10 mouse cellular contexts compared by ENCODE assay signal in genomic region chr11:65107734-65108171, GRCm38 (mm10). TPM values are rescaled to one million over a fixed set of nuclear protein-coding genes. Genes with fewer than 3 reads are reported as not detected.
DNase-seq lines count a peak whose midpoint lies in the region; ATAC-seq and TF ChIP-seq lines count a peak whose summit lies in the region.
"Had no signal": no experiment of that assay in that cellular context is flagged by ENCODE, and none has a peak within 500 bp of the region (broad histone marks: within the 10 kb centered on the region; RNA-seq: fewer than 3 reads in every experiment).

No protein-coding gene starts in this region.

- H3K4me3 ChIP-seq in cerebellum, adult 2 months (replicated peaks; ENCODE audit: insufficient read depth, low read depth, low read length): no peak overlapping the region
- H3K4me3 ChIP-seq in hindbrain, embryonic 14.5 days (replicated peaks; ENCODE audit: low read length): no peak overlapping the region
- H3K4me3 ChIP-seq: erythroblast, embryonic 14.5 days had no signal

- no peak overlapping the region for H3K9ac ChIP-seq in hindbrain, embryonic 14.5 days

- no peaks in the 10 kb centered on the region for H3K27me3 ChIP-seq in cerebellum, adult 2 months (ENCODE audit: control insufficient read depth, insufficient read depth, low read length)
- H3K27me3 ChIP-seq in hindbrain, embryonic 14.5 days (ENCODE audit: control insufficient read depth, insufficient read depth, low read length): no peaks in the 10 kb centered on the region
- H3K27me3 ChIP-seq: Patski had no signal

- TF ChIP-seq CTCF in cerebellum, adult 2 months (IDR thresholded peaks at IDR 0.05; ENCODE audit: borderline replicate concordance, insufficient read depth, low read depth, low read length): peak; percentile 44; the same call in 1 of the 2 replicates

- H3K9me3 ChIP-seq in hindbrain, embryonic 14.5 days (ENCODE audit: control insufficient read depth, low read length): no peaks in the 10 kb centered on the region

- peak; percentile 70; the same call in 1 of the 2 replicates for ATAC-seq in hindbrain, embryonic 14.5 days (ENCODE audit: low FRiP score)
- ATAC-seq: Patski had no signal

- no peak overlapping the region for H3K4me2 ChIP-seq in hindbrain, embryonic 14.5 days (replicated peaks)

- no peaks in the 10 kb centered on the region for H3K36me3 ChIP-seq in hindbrain, embryonic 14.5 days (replicated peaks; ENCODE audit: control insufficient read depth, insufficient read depth)

- TF ChIP-seq POLR2A in cerebellum, adult 2 months (IDR thresholded peaks at IDR 0.05; ENCODE audit: borderline replicate concordance, insufficient read depth, low read length): no peak

- peak; percentile 6 for DNase-seq in kidney, postnatal 14 days
- DNase-seq in kidney, postnatal 25 days: no peak
- peak; percentile 15 for DNase-seq in adrenal gland, adult 8-10 months
- peak; percentile 62 to 64 for DNase-seq in cerebellum, adult 2 months
- peak; percentile 57 for DNase-seq in hindbrain, embryonic 14.5 days (ENCODE audit: low spot score)
- DNase-seq in thymus, postnatal 36 days: no peak
- no peak for DNase-seq in thymus, adult 18-20 months
- no peak for DNase-seq in thymus, postnatal 0 days (ENCODE audit: low spot score)

- H3K27ac ChIP-seq in cerebellum, adult 2 months (ENCODE audit: insufficient read depth, low read length): peak overlapping the region; percentile 41; the same call in 1 of the 2 replicates
- H3K27ac ChIP-seq in hindbrain, embryonic 14.5 days: no peak overlapping the region

- 38% methylated on average over 5 of the region's 5 CpGs for WGBS in cerebellum, adult 2 months
- WGBS in hindbrain, embryonic 14.5 days: 52% methylated on average over 5 of the region's 5 CpGs

- H3K4me1 ChIP-seq in cerebellum, adult 2 months (ENCODE audit: control insufficient read depth, insufficient read depth, low read length): peaks cover 55% of the 10 kb centered on the region
- H3K4me1 ChIP-seq in hindbrain, embryonic 14.5 days (replicated peaks; ENCODE audit: control insufficient read depth, insufficient read depth, low read length): peaks cover 20% of the 10 kb centered on the region

RNA-seq across cellular contexts. Expression of gene 1700086D15Rik, which starts 51.9 kb away (rescaled TPM):
- 1 to 10 TPM in 1 of 4 experiments, under 1 TPM in 3; 0.35 to 1.9 (median 0.55) TPM for total RNA-seq in adrenal gland, adult 8-10 months (2022)
- 1.6 and 2.2 TPM in 2 replicates for polyA plus RNA-seq in cerebellum, adult 2 months (2012; rRNA removed)
- 0.36 TPM in 1 of 2 replicates, not detected in the other for polyA plus RNA-seq in hindbrain, embryonic 14.5 days (2014; fragmentation: Nextera tagmentation; extraction: Ambion mirVana)
- 0.17 TPM in 1 of 2 replicates, not detected in the other for polyA plus RNA-seq in thymus, postnatal 0 days (2015; fragmentation: Nextera tagmentation; extraction: Ambion mirVana)
- polyA plus RNA-seq: erythroblast, embryonic 14.5 days; Patski had no signal

RNA-seq across cellular contexts. Expression of gene Arhgap44, which starts 55.0 kb away (rescaled TPM):
- 10 to 100 TPM in 3 of 4 experiments, 1 to 10 TPM in 1; 9.4 to 20.1 (median 13.7) TPM for total RNA-seq in adrenal gland, adult 8-10 months (2022)
- polyA plus RNA-seq in cerebellum, adult 2 months (2012; rRNA removed): 77.3 and 82.9 TPM in 2 replicates
- polyA plus RNA-seq in hindbrain, embryonic 14.5 days (2014; fragmentation: Nextera tagmentation; extraction: Ambion mirVana): 17.7 and 20.7 TPM in 2 replicates
- polyA plus RNA-seq in thymus, postnatal 0 days (2015; fragmentation: Nextera tagmentation; extraction: Ambion mirVana): 4.5 and 5.1 TPM in 2 replicates
- polyA plus RNA-seq: erythroblast, embryonic 14.5 days had no signal

Comparison
In these comparisons a context has a peak if more than half of its experiments do, and no peak if none do; other contexts are left out.
1. DNase-seq: peak in kidney, postnatal 14 days (single experiment), adrenal gland, adult 8-10 months (single experiment), cerebellum, adult 2 months (2 of 2) and hindbrain, embryonic 14.5 days (single experiment); none in kidney, postnatal 25 days (0 of 2), thymus, postnatal 36 days (0 of 2), thymus, adult 18-20 months (0 of 2) and thymus, postnatal 0 days (single experiment).